In genomic region chr6:133791041-133791440, GRCm38 (mm10) we compare ENCODE assay signal across 31 mouse cellular contexts.
"Had no signal": no experiment of that assay in that cellular context is flagged by ENCODE, and none has a peak within 500 bp of the region (broad histone marks: within the 10 kb centered on the region; RNA-seq: fewer than 3 reads in every experiment).

No protein-coding gene starts in this region.

- H3K4me3 ChIP-seq: heart, embryonic 10.5 days; heart, embryonic 12.5 days; heart, embryonic 13.5 days; heart, embryonic 15.5 days; hindbrain, embryonic 10.5 days; hindbrain, embryonic 12.5 days; hindbrain, embryonic 13.5 days; hindbrain, embryonic 15.5 days; intestine, embryonic 15.5 days; kidney, embryonic 15.5 days; layer of hippocampus, adult 2 months; left cerebral cortex, adult 2 months had no signal

- H3K4me1 ChIP-seq: heart, embryonic 10.5 days; heart, embryonic 12.5 days; heart, embryonic 13.5 days; heart, embryonic 15.5 days; hindbrain, embryonic 10.5 days; hindbrain, embryonic 12.5 days; hindbrain, embryonic 13.5 days; hindbrain, embryonic 15.5 days; intestine, embryonic 15.5 days; kidney, embryonic 15.5 days had no signal

- DNase-seq: heart, postnatal 10 days; heart, postnatal 14 days; heart, postnatal 36 days; heart, postnatal 4 days; kidney, adult 11 months; kidney, adult 18-20 months; kidney, adult 2 months; kidney, adult 8-10 months; kidney, adult 9 months; kidney, postnatal 10 days; kidney, postnatal 14 days; kidney, postnatal 36 days; kidney, postnatal 4 days; layer of hippocampus, adult 9-11 months; layer of hippocampus, postnatal 36 days had no signal

- H3K27ac ChIP-seq: heart, embryonic 10.5 days; heart, embryonic 13.5 days; heart, embryonic 15.5 days; hindbrain, embryonic 10.5 days; hindbrain, embryonic 12.5 days; hindbrain, embryonic 13.5 days; hindbrain, embryonic 14.5 days; hindbrain, embryonic 15.5 days; hindbrain, postnatal 0 days; intestine, embryonic 15.5 days; kidney, embryonic 15.5 days; kidney, postnatal 0 days; layer of hippocampus, adult 2 months; left cerebral cortex, adult 2 months had no signal

- H3K27me3 ChIP-seq: heart, embryonic 12.5 days; heart, embryonic 13.5 days; heart, embryonic 15.5 days; hindbrain, embryonic 12.5 days; hindbrain, embryonic 13.5 days; hindbrain, embryonic 15.5 days; intestine, embryonic 15.5 days; kidney, embryonic 15.5 days had no signal

- H3K36me3 ChIP-seq: heart, embryonic 10.5 days; heart, embryonic 12.5 days; heart, embryonic 13.5 days; heart, embryonic 15.5 days; hindbrain, embryonic 10.5 days; hindbrain, embryonic 12.5 days; hindbrain, embryonic 13.5 days; hindbrain, embryonic 15.5 days; intestine, embryonic 15.5 days; kidney, embryonic 15.5 days had no signal

- H3K4me2 ChIP-seq: heart, embryonic 11.5 days; heart, embryonic 12.5 days; heart, embryonic 13.5 days; heart, embryonic 15.5 days; hindbrain, embryonic 12.5 days; hindbrain, embryonic 13.5 days; hindbrain, embryonic 14.5 days; hindbrain, embryonic 15.5 days; intestine, embryonic 15.5 days; kidney, embryonic 15.5 days had no signal
